Mouse (Mus musculus) C2C12 (cell line): ENCODE measurements around the gene Ston2.

Experiments used
- CTCF ChIP-seq: IDR thresholded peaks from one replicate; pipeline ENCODE4 v1.5.1; 2011; ENCODE audit not compliant: control insufficient read depth, insufficient read depth, insufficient read length
- MYOD1 ChIP-seq: IDR thresholded peaks from one replicate; pipeline ENCODE4 v1.6.1; 2011; ENCODE audit warnings: low read depth; ENCODE audit not compliant: control insufficient read depth, insufficient read length

DNA sequence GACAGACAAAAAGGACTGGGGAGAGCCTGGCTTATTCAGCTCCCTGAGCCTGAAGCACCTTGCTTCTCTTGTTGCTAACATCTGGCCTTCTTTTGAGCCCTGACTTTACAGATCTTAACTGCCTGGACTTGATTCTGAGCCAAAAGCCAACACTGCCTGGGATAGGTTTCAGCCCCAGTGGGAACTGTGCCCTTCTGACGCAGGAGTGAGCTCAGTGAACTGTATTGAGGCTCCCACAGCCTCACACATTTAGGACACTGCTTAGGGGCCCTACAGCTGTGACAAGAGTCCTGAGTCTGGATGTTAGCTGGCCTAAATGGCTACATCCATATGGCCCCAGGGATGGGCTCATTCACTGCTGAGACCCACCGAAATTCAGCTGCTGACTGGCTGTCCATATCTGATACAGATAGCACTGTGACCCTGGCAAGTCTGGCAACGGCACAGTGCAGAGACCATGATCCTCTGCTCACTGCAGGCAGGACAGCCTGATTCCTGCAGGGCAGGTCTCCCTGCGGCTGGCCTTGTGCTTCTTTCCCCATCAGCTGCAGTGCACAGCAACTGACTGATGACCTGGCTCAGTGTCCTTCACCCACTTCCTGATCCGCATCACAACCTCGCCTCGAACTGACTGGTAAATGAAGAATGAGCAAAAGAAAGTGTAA lies 49.3 kb upstream of the Ston2 start:
- TF ChIP-seq CTCF (no peak), MYOD1 (no peak)
